Mouse (Mus musculus): Measurements from ENCODE around the gene Dppa4. TPM values are rescaled to one million over a fixed set of nuclear protein-coding genes. Genes with fewer than 3 reads are reported as not detected.

Dppa4 gene
- polyA plus RNA-seq, 2 experiments from 2014 or later = not detected

- no peak for ATAC-seq
Measured at GRCm38 (mm10) chr16:48326903-48327302, 43.4 kb downstream of the Dppa4 start.

GRCm38 (mm10) chr16:48328420-48328819 is 44.9 kb downstream of the Dppa4 start:
- ATAC-seq = no peak

GRCm38 (mm10) chr16:48331822-48332221 is 48.3 kb downstream of the Dppa4 start:
- no peak for ATAC-seq

- no peak for ATAC-seq
Measured at GRCm38 (mm10) chr16:48335326-48335725, 51.8 kb downstream of the Dppa4 start.

Other genes with a start within 250 kb of the Dppa4 start
- not detected for gene Dppa2, start 20.2 kb downstream of the Dppa4 start, polyA plus RNA-seq (2017; shearing (Covaris generic))
- not detected for gene Gm5485, start 128.7 kb downstream of the Dppa4 start, polyA plus RNA-seq (2017; shearing (Covaris generic))
- gene Morc1, start 147.5 kb downstream of the Dppa4 start, polyA plus RNA-seq (2017; shearing (Covaris generic)) = under 1 TPM; 0.36 to 0.63 TPM